Mouse (Mus musculus) neural tube, embryonic 13.5 days (tissue): ENCODE measurements around the gene Rbm24. TPM values are rescaled to one million over a fixed set of nuclear protein-coding genes. Genes with fewer than 3 reads are reported as not detected.
A peak's percentile ranks its signal among the peaks of the same experiment; 100 is the strongest.

Source experiments
- ATAC-seq: fragments of 200-750 bp; cut with Nextera tagmentation; 2 replicates; pipeline ENCODE4 v1.8.0; 2017; ENCODE audit warnings: low read depth, mild to moderate bottlenecking, moderate TSS enrichment, moderate library complexity
- H3K27ac ChIP-seq: fragments of 300-500 bp; sonication (generic); replicated peaks from 2 replicates; pipeline ENCODE4 v1.5.1; 2015; ENCODE audit warnings: moderate library complexity, mild to moderate bottlenecking, inconsistent platforms
- H3K27me3 ChIP-seq: fragments of 300-500 bp; sonication (generic); 2 replicates; pipeline ENCODE4 v1.6.1; 2015; ENCODE audit warnings: mild to moderate bottlenecking, inconsistent platforms
- H3K36me3 ChIP-seq: fragments of 300-500 bp; sonication (generic); 2 replicates; pipeline ENCODE4 v1.6.1; 2015; ENCODE audit warnings: mild to moderate bottlenecking, inconsistent platforms
- H3K4me1 ChIP-seq: fragments of 300-500 bp; sonication (generic); replicated peaks from 2 replicates; pipeline ENCODE4 v1.6.1; 2015; ENCODE audit warnings: inconsistent platforms
- H3K4me2 ChIP-seq: fragments of 300-500 bp; sonication (generic); 2 replicates; pipeline ENCODE4 v1.6.1; 2015; ENCODE audit warnings: inconsistent platforms, mild to moderate bottlenecking, moderate library complexity
- H3K4me3 ChIP-seq: fragments of 300-500 bp; sonication (generic); 2 replicates; pipeline ENCODE4 v1.5.1; 2015; ENCODE audit warnings: mild to moderate bottlenecking, inconsistent platforms
- H3K9ac ChIP-seq: fragments of 300-500 bp; sonication (generic); 2 replicates; pipeline ENCODE4 v1.6.1; 2015; ENCODE audit warnings: moderate library complexity, mild to moderate bottlenecking, inconsistent platforms
- H3K9me3 ChIP-seq: fragments of 300-500 bp; sonication (generic); 2 replicates; pipeline ENCODE4 v1.6.1; 2016; ENCODE audit warnings: inconsistent platforms
- WGBS: fragments of 180-500 bp; shearing (Covaris S2); methylation state at CpG from one replicate; pipeline ENCODE4 v1.1.7; 2015; 5-methylcytosine and 5-hydroxymethylcytosine counted together
- polyA plus RNA-seq: library from polyadenylated mRNA; unstranded; fragments of >200 nt; fragmentation: Nextera tagmentation; extraction: Ambion mirVana; gene quantifications from 2 replicates; pipeline ENCODE4 v1.2.1, GENCODE M21; 2015

Rbm24 gene
- polyA plus RNA-seq, 1 experiment from 2014 or later: 2.4 TPM

- no peak overlapping the region for H3K4me2 ChIP-seq
- H3K27me3 ChIP-seq: no peaks in the 10 kb centered on the region
- no peak overlapping the region for H3K27ac ChIP-seq
- 85% methylated on average over 6 of the region's 6 CpGs for WGBS
- H3K4me3 ChIP-seq: no peak overlapping the region
- no peak overlapping the region for H3K9ac ChIP-seq
- no peaks in the 10 kb centered on the region for H3K9me3 ChIP-seq
- no peak for ATAC-seq
- no peaks in the 10 kb centered on the region for H3K36me3 ChIP-seq
- 0 out of 2 replicates have a peak, but pooled peaks cover 9% of the 10 kb centered on the region for H3K4me1 ChIP-seq
Observed at GRCm38 (mm10) chr13:46446062-46446461, 27.8 kb downstream of the Rbm24 start.

GRCm38 (mm10) chr13:46448276-46448675 is 30.0 kb downstream of the Rbm24 start:
- Histone ChIP-seq H3K4me2 (no peak overlapping the region), H3K36me3 (no peaks in the 10 kb centered on the region), H3K4me1 (0 out of 2 replicates have a peak, but pooled peaks cover 9% of the 10 kb centered on the region), H3K9ac (no peak overlapping the region), H3K27me3 (no peaks in the 10 kb centered on the region), H3K4me3 (no peak overlapping the region), H3K27ac (no peak overlapping the region), H3K9me3 (no peaks in the 10 kb centered on the region)
- ATAC-seq: no peak
- WGBS: 94% methylated on average over 2 of the region's 2 CpGs

GRCm38 (mm10) chr13:46449955-46450354 is 31.7 kb downstream of the Rbm24 start:
- Histone ChIP-seq H3K27me3 (no peaks in the 10 kb centered on the region), H3K9ac (no peak overlapping the region), H3K9me3 (no peaks in the 10 kb centered on the region), H3K36me3 (no peaks in the 10 kb centered on the region), H3K4me2 (no peak overlapping the region), H3K27ac (no peak overlapping the region), H3K4me1 (no peaks in the 10 kb centered on the region), H3K4me3 (no peak overlapping the region)
- WGBS: 71% methylated on average over 4 of the region's 4 CpGs
- no peak for ATAC-seq

GRCm38 (mm10) chr13:46450623-46451022 is 32.4 kb downstream of the Rbm24 start:
- H3K9me3 ChIP-seq: no peaks in the 10 kb centered on the region
- H3K4me3 ChIP-seq: no peak overlapping the region
- WGBS: 86% methylated on average over 7 of the region's 7 CpGs
- no peaks in the 10 kb centered on the region for H3K27me3 ChIP-seq
- no peak overlapping the region for H3K27ac ChIP-seq
- no peak for ATAC-seq
- no peaks in the 10 kb centered on the region for H3K4me1 ChIP-seq
- no peak overlapping the region for H3K9ac ChIP-seq
- no peak overlapping the region for H3K4me2 ChIP-seq
- H3K36me3 ChIP-seq: no peaks in the 10 kb centered on the region

GRCm38 (mm10) chr13:46451548-46451947 is 33.3 kb downstream of the Rbm24 start:
- no peaks in the 10 kb centered on the region for H3K9me3 ChIP-seq
- ATAC-seq: no peak
- H3K4me2 ChIP-seq: no peak overlapping the region
- 82% methylated on average over 3 of the region's 3 CpGs for WGBS
- no peaks in the 10 kb centered on the region for H3K36me3 ChIP-seq
- H3K27me3 ChIP-seq: no peaks in the 10 kb centered on the region
- H3K9ac ChIP-seq: no peak overlapping the region
- no peak overlapping the region for H3K27ac ChIP-seq
- H3K4me1 ChIP-seq: no peaks in the 10 kb centered on the region
- no peak overlapping the region for H3K4me3 ChIP-seq

- no peaks in the 10 kb centered on the region for H3K36me3 ChIP-seq
- ATAC-seq: peak; percentile 71
- H3K4me3 ChIP-seq: no peak overlapping the region
- peak overlapping the region; percentile 74 for H3K27ac ChIP-seq
- peaks cover 13% of the 10 kb centered on the region; the same call in 1 of the 2 replicates for H3K4me1 ChIP-seq
- no peak overlapping the region for H3K4me2 ChIP-seq
- no peaks in the 10 kb centered on the region for H3K9me3 ChIP-seq
- 55% methylated on average over 10 of the region's 10 CpGs for WGBS
- H3K27me3 ChIP-seq: no peaks in the 10 kb centered on the region
- no peak overlapping the region for H3K9ac ChIP-seq
Observed at GRCm38 (mm10) chr13:46459546-46459945, 41.3 kb downstream of the Rbm24 start.

GRCm38 (mm10) chr13:46462280-46462679 is 44.0 kb downstream of the Rbm24 start:
- no peak overlapping the region for H3K4me2 ChIP-seq
- H3K9me3 ChIP-seq: no peaks in the 10 kb centered on the region
- H3K36me3 ChIP-seq: no peaks in the 10 kb centered on the region
- 93% methylated on average over 4 of the region's 4 CpGs for WGBS
- no peaks in the 10 kb centered on the region for H3K27me3 ChIP-seq
- ATAC-seq: no peak
- no peak overlapping the region for H3K27ac ChIP-seq
- H3K4me3 ChIP-seq: no peak overlapping the region
- peaks cover 13% of the 10 kb centered on the region; the same call in 1 of the 2 replicates for H3K4me1 ChIP-seq
- H3K9ac ChIP-seq: no peak overlapping the region

GRCm38 (mm10) chr13:46463764-46464163 is 45.5 kb downstream of the Rbm24 start:
- no peak overlapping the region for H3K4me3 ChIP-seq
- H3K9ac ChIP-seq: no peak overlapping the region
- no peak overlapping the region for H3K27ac ChIP-seq
- H3K9me3 ChIP-seq: no peaks in the 10 kb centered on the region
- peaks cover 13% of the 10 kb centered on the region; the same call in 1 of the 2 replicates for H3K4me1 ChIP-seq
- no peak overlapping the region for H3K4me2 ChIP-seq
- H3K36me3 ChIP-seq: no peaks in the 10 kb centered on the region
- ATAC-seq: no peak
- H3K27me3 ChIP-seq: no peaks in the 10 kb centered on the region
- 82% methylated on average over 3 of the region's 3 CpGs for WGBS

- WGBS: 63% methylated on average over 8 of the region's 8 CpGs
- no peaks in the 10 kb centered on the region for H3K9me3 ChIP-seq
- H3K4me3 ChIP-seq: no peak overlapping the region
- no peaks in the 10 kb centered on the region for H3K27me3 ChIP-seq
- H3K9ac ChIP-seq: no peak overlapping the region
- no peaks in the 10 kb centered on the region for H3K36me3 ChIP-seq
- H3K4me2 ChIP-seq: no peak overlapping the region
- no peak for ATAC-seq
- no peak overlapping the region for H3K27ac ChIP-seq
- H3K4me1 ChIP-seq: no peaks in the 10 kb centered on the region
Observed at GRCm38 (mm10) chr13:46468251-46468650, 50.0 kb downstream of the Rbm24 start.

GRCm38 (mm10) chr13:46469536-46469935 is 51.3 kb downstream of the Rbm24 start:
- Histone ChIP-seq H3K9ac (no peak overlapping the region), H3K4me1 (no peaks in the 10 kb centered on the region), H3K27ac (no peak overlapping the region), H3K9me3 (no peaks in the 10 kb centered on the region), H3K27me3 (no peaks in the 10 kb centered on the region), H3K4me3 (no peak overlapping the region), H3K36me3 (no peaks in the 10 kb centered on the region), H3K4me2 (no peak overlapping the region)
- ATAC-seq: no peak
- WGBS: 92% methylated on average over 2 of the region's 2 CpGs

Other genes starting within 250 kb of the Rbm24 start
- 0.18 TPM in 1 of 2 replicates, not detected in the other for gene Stmnd1, start 144.7 kb upstream of the Rbm24 start, polyA plus RNA-seq
- gene Cap2, start 83.4 kb downstream of the Rbm24 start, polyA plus RNA-seq: 4.3 and 8.7 TPM in 2 replicates